Mouse (Mus musculus) lung, postnatal 36 days (tissue): ENCODE results near the gene Tmem165.

Experiments
- DNase-seq: peaks from one replicate; pipeline ENCODE4 v3.0.0; 2022; ENCODE audit warnings: mixed read lengths

Tmem165 gene

DNA sequence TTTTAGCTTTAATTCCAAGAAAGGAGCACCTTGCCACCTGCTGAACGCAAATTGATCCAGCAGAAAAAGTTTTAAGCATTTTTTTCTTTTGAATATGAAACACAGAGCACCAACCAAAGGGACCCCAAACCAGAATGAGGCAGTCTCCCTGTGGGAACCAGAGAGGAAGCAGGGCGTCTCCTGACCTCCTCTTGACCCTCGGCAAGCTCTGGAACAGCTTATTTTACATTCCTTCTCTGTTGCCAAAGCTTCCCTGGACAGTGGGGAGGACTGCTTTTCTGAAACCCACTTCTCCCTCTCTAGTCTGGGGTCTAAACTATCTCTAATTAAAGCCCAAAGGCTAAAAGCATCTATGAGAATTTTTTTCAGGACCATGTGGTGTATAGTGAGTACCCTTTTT lies 7.3 kb upstream of the Tmem165 start:
- DNase-seq = peak; percentile 47

- DNase-seq = peak; percentile 26
Observed at GRCm38 (mm10) chr5:76176841-76177240, 6.8 kb upstream of the Tmem165 start.

DNA sequence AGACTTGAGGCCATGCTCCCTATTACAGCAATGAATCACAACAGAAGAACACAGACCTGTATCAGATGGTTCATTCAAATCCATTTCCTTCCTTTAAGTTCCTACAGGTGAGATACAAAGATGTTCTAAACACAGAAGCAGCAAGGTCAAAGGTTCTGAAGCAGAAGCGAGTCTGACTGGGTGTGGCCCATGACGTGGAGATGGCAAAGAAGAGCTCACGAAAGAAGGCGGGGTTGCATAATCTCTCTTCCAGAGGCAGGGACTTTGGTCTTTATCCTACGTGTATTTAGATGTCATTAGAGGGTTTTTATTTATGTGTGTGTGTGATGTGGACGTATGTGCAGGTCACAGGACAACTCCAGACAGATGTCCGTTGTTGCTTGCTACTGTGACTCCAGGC lies 6.0 kb upstream of the Tmem165 start:
- DNase-seq = no peak

DNA sequence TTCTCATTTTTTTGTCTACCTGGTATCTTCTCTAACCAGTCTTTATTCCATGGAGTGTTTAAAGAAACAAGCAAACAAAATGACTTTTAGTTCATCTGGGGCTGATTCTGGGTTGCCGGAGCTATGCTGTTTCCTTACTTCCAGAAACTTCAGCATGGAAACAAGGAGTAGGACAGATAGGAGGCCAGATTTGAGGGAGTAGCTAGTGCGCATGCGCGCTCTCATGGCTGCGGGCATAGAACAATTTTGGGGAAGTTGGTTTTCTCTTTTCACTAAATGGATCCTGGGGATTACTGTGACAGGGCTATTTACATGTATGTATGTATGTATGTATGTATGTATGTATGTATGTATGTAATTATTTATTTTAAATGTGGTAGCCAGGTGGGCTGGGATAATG lies 4.5 kb upstream of the Tmem165 start:
- no peak for DNase-seq

GRCm38 (mm10) chr5:76179791-76180190 lies 3.9 kb upstream of the Tmem165 start:
- DNase-seq = no peak

DNA sequence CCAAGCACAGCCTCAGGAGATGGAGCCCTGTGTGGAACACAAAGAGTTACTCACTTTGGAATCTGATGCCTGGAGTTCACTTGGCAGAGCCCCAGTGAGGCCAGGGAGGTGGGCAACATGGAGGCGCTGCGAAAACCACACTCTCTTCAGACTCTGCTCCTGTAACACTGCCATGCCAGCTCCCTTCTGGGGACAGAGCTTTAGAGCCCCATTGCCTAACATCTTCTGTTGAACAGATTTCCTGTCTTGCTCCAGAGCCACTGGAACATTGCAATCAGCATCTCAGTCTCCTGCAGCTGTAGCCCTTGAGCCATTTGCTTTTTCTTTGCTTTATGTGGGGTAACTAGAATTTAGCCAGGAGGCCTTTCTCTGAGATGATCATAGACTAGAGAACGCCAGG lies 1.4 kb upstream of the Tmem165 start:
- DNase-seq = no peak

- DNase-seq = no peak
Observed at GRCm38 (mm10) chr5:76183043-76183749, 484 bp upstream of the Tmem165 start.

DNA sequence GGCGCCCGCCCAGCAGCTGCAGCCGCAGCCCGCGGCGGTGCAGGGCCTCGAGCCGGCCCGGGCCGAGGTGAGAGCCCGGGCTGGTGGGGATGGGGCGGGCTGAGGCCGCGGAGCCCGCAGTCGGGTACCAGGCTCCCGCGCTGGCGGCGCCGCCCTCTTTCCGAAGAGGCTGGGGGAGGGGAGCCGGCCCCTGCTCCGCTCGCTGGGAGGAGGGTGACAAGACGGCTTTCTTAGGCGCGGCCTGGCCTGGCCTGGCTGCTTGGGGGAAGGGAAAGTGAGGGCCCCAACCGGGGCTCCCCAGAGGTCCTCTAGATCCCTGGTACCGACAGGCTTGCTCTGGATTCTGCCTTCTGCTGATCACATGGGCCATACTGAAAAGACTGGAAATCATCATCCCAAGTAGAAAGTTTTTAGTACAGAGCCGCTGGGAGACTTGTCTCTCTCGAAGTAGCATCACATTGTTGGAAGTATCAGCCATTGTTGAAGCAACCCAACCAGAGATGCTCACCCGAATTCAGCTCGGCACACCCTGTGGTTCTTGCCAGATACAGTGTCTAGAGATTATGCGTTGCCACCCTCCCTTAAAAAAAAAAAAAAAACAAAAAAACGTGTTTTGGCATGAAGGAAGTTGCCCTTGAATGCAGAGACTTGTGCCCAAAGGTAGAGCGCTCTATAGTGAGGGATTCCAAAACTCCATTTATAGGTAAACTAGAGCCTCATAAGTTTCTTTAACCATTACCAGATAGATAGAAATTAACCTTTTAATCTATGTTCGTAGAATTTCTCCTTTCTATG lies 803 bp downstream of the Tmem165 start:
- DNase-seq = peak; percentile 78

- DNase-seq = no peak
Observed at GRCm38 (mm10) chr5:76187885-76188284, 4.2 kb downstream of the Tmem165 start.

- no peak for DNase-seq
Observed at GRCm38 (mm10) chr5:76190609-76191008, 6.9 kb downstream of the Tmem165 start.

DNA sequence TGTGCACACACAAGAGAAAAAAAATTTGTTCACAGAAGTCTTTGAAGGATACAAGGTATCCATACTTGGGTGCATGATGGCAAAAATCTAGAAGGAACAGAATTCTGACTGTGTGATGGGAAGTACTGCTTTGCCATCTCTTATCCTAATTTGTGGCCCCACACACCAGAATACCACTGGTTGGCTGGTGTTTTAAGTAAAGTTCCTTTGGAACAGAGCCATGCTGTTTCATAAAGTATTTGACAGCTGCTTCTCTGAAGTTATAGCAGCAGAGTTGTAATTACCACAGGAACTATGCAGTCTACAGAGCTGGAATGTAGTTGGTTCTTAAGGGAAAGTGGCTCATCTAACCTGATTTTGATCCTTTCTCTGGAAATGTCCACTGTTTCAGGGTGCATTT lies 9.4 kb downstream of the Tmem165 start:
- DNase-seq = no peak

DNA sequence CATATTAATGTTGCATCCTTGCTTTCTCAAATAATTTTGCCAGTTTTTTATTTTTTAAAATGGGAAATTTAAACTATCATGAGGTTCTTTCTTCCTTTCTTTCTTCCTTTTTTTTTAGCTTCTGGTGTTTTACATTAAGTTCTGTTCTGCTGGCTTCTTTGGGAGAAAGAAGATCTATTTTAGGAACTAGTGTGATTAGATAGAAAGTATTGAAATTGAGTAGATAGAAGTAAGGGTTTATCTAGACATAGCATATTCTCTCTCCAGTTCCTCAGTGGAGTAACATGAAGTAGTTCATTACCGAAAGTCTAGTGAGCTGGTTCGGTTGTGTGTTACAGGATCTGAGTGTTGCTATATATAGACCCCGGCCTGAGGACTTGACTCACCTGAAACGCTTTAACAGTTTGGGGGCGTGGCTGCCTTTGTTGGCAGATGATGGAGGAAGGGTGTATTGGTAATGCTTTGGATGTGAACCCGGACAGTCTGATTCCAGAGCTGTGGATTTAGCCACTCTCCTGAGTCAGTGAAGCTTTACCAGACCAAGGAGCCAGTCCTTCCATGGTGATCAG lies 10.8 kb downstream of the Tmem165 start:
- peak; percentile 83 for DNase-seq

DNA sequence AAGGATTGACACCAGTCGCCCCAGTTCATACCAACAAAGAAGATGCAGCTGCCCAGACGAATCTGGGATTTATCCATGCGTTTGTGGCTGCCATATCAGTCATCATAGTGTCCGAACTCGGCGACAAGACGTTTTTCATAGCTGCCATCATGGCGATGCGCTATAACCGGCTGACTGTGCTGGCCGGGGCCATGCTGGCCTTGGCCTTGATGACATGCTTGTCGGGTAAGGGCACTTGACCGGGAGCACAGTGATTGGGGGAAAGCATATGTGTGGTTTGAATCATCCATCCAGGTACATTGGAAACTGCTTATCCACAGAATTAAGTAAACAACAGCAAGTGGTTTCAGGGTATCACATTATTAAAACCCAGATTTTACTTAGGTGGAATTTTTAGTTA lies 15.7 kb downstream of the Tmem165 start:
- no peak for DNase-seq

DNA sequence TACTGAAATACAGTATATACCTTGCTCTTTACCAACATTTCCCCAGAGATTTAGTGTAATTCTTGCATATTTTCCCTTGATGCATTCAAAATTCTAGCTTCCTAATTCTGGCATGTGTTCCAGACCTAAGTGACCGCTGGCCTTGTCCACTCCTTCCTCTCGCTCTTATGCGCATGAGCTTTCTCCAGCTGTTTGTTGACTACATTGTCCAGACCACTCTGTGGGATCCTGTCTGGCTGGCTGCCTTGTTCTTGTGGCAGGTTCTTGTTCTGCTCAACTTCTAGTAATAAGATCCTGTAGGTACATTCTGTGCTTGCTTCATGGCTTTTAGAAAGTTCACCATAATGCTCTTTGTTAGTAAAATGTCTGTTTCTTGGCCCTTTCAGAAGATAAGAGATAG lies 19.5 kb downstream of the Tmem165 start:
- DNase-seq = peak; percentile 22

GRCm38 (mm10) chr5:76205886-76206285 lies 22.2 kb downstream of the Tmem165 start:
- DNase-seq = no peak

GRCm38 (mm10) chr5:76208066-76208465 lies 24.4 kb downstream of the Tmem165 start:
- DNase-seq = no peak

- no peak for DNase-seq
Observed at GRCm38 (mm10) chr5:76216691-76217090, 33.0 kb downstream of the Tmem165 start.

- no peak for DNase-seq
Observed at GRCm38 (mm10) chr5:76231171-76231855, 47.6 kb downstream of the Tmem165 start.

DNA sequence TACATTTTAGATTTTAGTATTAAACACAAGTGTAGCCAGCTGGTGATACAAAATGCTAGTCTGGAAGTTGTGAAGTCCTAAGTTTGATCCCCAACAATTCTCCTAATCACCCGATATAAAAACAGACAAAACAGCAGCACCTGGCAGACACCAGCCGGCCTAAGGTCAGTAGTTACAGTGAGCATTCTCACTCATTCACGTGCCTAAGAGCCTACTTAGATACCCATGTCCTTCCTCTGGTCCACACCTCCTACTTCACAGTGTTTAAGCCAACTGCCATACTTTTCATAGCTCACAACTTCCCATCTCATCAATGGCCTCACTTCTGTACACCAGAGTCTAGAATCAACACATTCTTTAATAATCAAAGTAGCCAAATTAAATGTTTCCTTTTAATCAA lies 59.6 kb downstream of the Tmem165 start:
- DNase-seq = no peak

- DNase-seq = no peak
Observed at GRCm38 (mm10) chr5:76243929-76244328, 60.2 kb downstream of the Tmem165 start.

GRCm38 (mm10) chr5:76244430-76244829 lies 60.8 kb downstream of the Tmem165 start:
- DNase-seq = no peak

GRCm38 (mm10) chr5:76245419-76245818 lies 61.7 kb downstream of the Tmem165 start:
- no peak for DNase-seq

DNA sequence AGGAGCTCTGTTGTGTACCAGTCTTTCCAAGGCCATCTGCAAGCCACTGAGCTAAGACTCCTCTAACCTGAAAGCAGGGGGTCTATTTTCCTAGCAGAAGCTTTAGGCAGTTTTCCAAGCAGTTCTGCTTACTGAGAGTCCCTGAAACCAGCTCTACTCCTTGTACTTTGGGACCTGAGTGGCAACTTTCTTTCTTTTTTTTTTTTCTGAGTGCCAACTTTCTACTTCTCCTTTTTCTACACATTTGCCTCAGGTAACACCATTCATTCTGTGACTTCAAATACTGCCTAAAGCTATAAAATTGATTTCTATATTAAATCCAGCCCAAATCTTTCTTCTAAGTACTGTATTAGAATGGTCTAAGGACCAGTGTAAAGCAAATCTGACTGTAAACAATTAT lies 62.9 kb downstream of the Tmem165 start:
- no peak for DNase-seq

DNA sequence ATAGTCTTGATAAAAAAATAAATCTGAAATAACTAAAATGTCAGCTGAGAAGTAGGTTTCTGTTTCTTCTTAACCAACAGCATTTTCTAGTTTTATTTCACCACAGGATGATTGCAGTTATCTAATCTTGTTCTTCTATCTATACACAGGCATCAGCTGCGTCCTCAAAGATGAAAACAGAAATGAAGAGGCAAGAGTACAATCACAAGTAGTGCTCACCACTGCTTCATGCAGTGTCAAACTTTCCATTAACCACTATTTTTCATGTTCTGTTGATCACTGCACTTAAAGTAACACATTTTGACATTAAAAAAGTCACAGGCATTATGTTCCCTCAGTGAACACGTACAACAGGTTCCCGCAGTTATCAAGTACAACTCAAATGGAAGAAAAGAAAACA lies 67.3 kb downstream of the Tmem165 start:
- DNase-seq = no peak
